In the genomic region with DNA sequence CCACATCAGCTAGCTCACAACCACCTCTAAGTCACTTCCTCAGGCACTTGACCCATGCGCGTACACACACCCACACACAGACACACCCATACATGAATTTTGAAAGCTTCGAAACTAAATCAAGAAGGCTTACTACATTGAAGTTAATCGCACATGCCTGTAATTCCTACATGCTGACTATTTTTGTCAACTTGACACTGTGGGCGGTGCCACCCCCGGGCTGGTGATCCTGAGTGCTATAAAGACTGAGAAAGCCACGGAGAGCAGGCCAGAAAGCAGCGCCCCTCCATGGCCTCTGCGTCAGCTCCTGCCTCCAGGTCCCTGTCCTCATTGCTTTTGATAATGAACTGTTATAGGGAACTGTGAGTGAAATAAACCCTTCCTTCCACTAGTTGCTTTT, we compare ENCODE assay signal across 8 mouse cellular contexts. TPM values are rescaled to one million over a fixed set of nuclear protein-coding genes. Genes with fewer than 3 reads are reported as not detected.
DNase-seq lines count a peak whose midpoint lies in the region; ATAC-seq and TF ChIP-seq lines count a peak whose summit lies in the region.

No protein-coding gene starts in this region.

- no peaks in the 10 kb centered on the region for H3K27me3 ChIP-seq in embryonic facial prominence, embryonic 12.5 days
- H3K27me3 ChIP-seq in stomach, postnatal 0 days (ENCODE audit: control insufficient read depth, insufficient read depth, low read length) = no peaks in the 10 kb centered on the region

- H3K9me3 ChIP-seq in embryonic facial prominence, embryonic 12.5 days = no peaks in the 10 kb centered on the region
- H3K9me3 ChIP-seq in stomach, postnatal 0 days (ENCODE audit: control insufficient read depth, low read length) = no peaks in the 10 kb centered on the region

- TF ChIP-seq CTCF in stomach, postnatal 0 days (IDR thresholded peaks at IDR 0.05; ENCODE audit: low read depth) = 0 out of 2 replicates have a peak, but pooled peaks have one; percentile 23

- peak overlapping the region; percentile 58 for H3K4me3 ChIP-seq in embryonic facial prominence, embryonic 12.5 days
- peak overlapping the region; percentile 57 for H3K4me3 ChIP-seq in stomach, postnatal 0 days (ENCODE audit: low read depth, low read length)

- ATAC-seq in embryonic facial prominence, embryonic 12.5 days (ENCODE audit: insufficient number of reproducible peaks, insufficient read depth, low FRiP score, low TSS enrichment) = no peak
- peak; percentile 33 for ATAC-seq in megakaryocyte progenitor cell, adult 5-6 weeks (replicated peaks; ENCODE audit: poor library complexity)
- ATAC-seq in stomach, postnatal 0 days (ENCODE audit: low FRiP score, low TSS enrichment) = peak; percentile 34

- intact Hi-C loops in heart, postnatal 14 days (cut with DNase I) = no loop called here

- H3K36me3 ChIP-seq in embryonic facial prominence, embryonic 12.5 days = 0 out of 2 replicates have a peak, but pooled peaks cover 6% of the 10 kb centered on the region
- H3K36me3 ChIP-seq in stomach, postnatal 0 days (ENCODE audit: control insufficient read depth, insufficient read depth, low read length) = no peaks in the 10 kb centered on the region

- peak overlapping the region; percentile 90 for H3K4me2 ChIP-seq in embryonic facial prominence, embryonic 12.5 days (replicated peaks)
- H3K4me2 ChIP-seq in stomach, postnatal 0 days (replicated peaks; ENCODE audit: low read depth) = peak overlapping the region; percentile 98

- WGBS in embryonic facial prominence, embryonic 12.5 days = 41% methylated on average over 9 of the region's 9 CpGs
- WGBS in stomach, postnatal 0 days = 27% methylated on average over 9 of the region's 9 CpGs

- DNase-seq in adrenal gland, adult (ENCODE audit: inconsistent age in 2 of 2, low spot score in 1 of 2) = peak; percentile 70 to 82
- no peak for DNase-seq in adrenal gland, postnatal 4 days (ENCODE audit: low spot score in 2 of 2)
- DNase-seq in MN1 (ENCODE audit: low spot score) = peak; percentile 37
- DNase-seq in heart, postnatal 14 days = peak; percentile 24 to 33
- peak; percentile 8 to 12 for DNase-seq in layer of hippocampus, postnatal 14 days (ENCODE audit: low spot score in 2 of 2)
- DNase-seq in stomach, postnatal 0 days (ENCODE audit: low spot score) = peak; percentile 57

- H3K27ac ChIP-seq in embryonic facial prominence, embryonic 12.5 days = no peak overlapping the region
- H3K27ac ChIP-seq in stomach, postnatal 0 days (replicated peaks) = no peak overlapping the region

- TF ChIP-seq EP300 in stomach, postnatal 0 days (optimal IDR thresholded peaks at IDR 0.05) = no peak

- H3K9ac ChIP-seq in embryonic facial prominence, embryonic 12.5 days = no peak overlapping the region
- H3K9ac ChIP-seq in stomach, postnatal 0 days (ENCODE audit: low read length) = 0 out of 2 replicates have a peak overlapping the region, but pooled peaks have one; percentile 63

- peaks cover 14% of the 10 kb centered on the region for H3K4me1 ChIP-seq in embryonic facial prominence, embryonic 12.5 days
- H3K4me1 ChIP-seq in stomach, postnatal 0 days (replicated peaks; ENCODE audit: control insufficient read depth, insufficient read depth) = no peaks in the 10 kb centered on the region

RNA-seq across cellular contexts. Expression of a gene that starts 23.7 kb away (rescaled TPM):
- total RNA-seq in adrenal gland, postnatal 4 days (2021) = 10 to 100 TPM; 63.3 to 69.9 TPM
- polyA plus RNA-seq in embryonic facial prominence, embryonic 12.5 days (2016; fragmentation: Nextera tagmentation; extraction: Ambion mirVana) = 71.3 and 77.0 TPM in 2 replicates
- total RNA-seq in heart, postnatal 14 days (2021) = 1 to 10 TPM; 4.8 to 6.3 TPM
- total RNA-seq in layer of hippocampus, postnatal 14 days (2021) = 100 to 1,000 TPM; 117 to 123 TPM
- total RNA-seq in megakaryocyte progenitor cell, adult 5-6 weeks (2015) = 130 and 136 TPM in 2 replicates
- 99.4 and 103 TPM in 2 replicates for total RNA-seq in megakaryocyte progenitor cell, adult 5-6 weeks (2017)
- 63.2 and 67.9 TPM in 2 replicates for polyA plus RNA-seq in stomach, postnatal 0 days (2015; fragmentation: Nextera tagmentation; extraction: Ambion mirVana)

Comparison
In these comparisons a context has a peak if more than half of its experiments do, and no peak if none do; other contexts are left out.
1. DNase-seq: peak in adrenal gland, adult (2 of 2), MN1 (single experiment), heart, postnatal 14 days (2 of 2), layer of hippocampus, postnatal 14 days (2 of 2) and stomach, postnatal 0 days (single experiment); none in adrenal gland, postnatal 4 days (0 of 2).
2. RNA of a gene that starts 23.7 kb away (total RNA-seq): 99.4 to 136 TPM in megakaryocyte progenitor cell, adult 5-6 weeks, 117 to 123 TPM in layer of hippocampus, postnatal 14 days and 63.3 to 69.9 TPM in adrenal gland, postnatal 4 days; 4.8 to 6.3 TPM in heart, postnatal 14 days; every median in the first group is over 4 times any median in the second.